Mouse (Mus musculus): ENCODE measurements around the gene Ptch2. TPM values are rescaled to one million over a fixed set of nuclear protein-coding genes. Genes with fewer than 3 reads are reported as not detected.

Ptch2 gene
- polyA plus RNA-seq (2015; fragmentation: Nextera tagmentation; extraction: Ambion mirVana) = 7.1 and 7.9 TPM in 2 replicates

- peak within 1 kb of the TSS; percentile 93 for H3K4me2 ChIP-seq
- H3K9me3 ChIP-seq = no peaks in the 10 kb centered on the region
- peak; percentile 86 for ATAC-seq (ENCODE audit: borderline replicate concordance, extremely low read depth, low FRiP score, low TSS enrichment)
- peak within 1 kb of the TSS; percentile 58 for H3K4me3 ChIP-seq
- H3K27me3 ChIP-seq = no peaks in the 10 kb centered on the region
- H3K36me3 ChIP-seq = 0 out of 2 replicates have a peak, but pooled peaks cover 3% of the 10 kb centered on the region
- peaks cover 39% of the 10 kb centered on the region for H3K4me1 ChIP-seq
- peak within 1 kb of the TSS; percentile 84 for H3K27ac ChIP-seq
- under 1% methylated on average over 47 of the region's 50 CpGs for WGBS
- H3K9ac ChIP-seq = peak within 1 kb of the TSS; percentile 42
These were observed at the start of gene Ptch2 for GRCm38 (mm10) chr4:117095551-117096452. Gene Ptch2, plus strand, starts transcription at chr4:117096075.

DNA sequence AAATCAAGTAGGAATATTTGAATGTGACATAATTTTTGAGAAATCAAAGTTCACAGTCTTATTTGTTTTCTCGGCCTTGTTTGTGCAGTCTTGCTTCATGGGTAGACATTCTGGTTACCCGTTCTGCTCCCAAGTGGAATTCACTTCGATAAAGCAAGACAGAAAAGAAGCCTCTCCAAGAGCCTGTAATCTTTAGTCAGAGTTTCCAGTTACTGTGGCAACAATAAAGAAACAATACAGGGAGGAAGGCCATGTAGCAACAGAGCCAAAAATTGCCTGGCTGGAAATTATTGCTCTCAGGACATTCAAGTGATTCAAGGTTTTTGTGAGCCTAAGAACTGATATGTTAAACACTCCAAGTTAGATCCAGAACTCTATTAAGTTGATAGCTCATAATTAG, 47.0 kb upstream of the Ptch2 start:
- Histone ChIP-seq H3K4me3 (no peak overlapping the region), H3K4me2 (no peak overlapping the region), H3K9me3 (no peaks in the 10 kb centered on the region), H3K4me1 (no peaks in the 10 kb centered on the region), H3K36me3 (peaks cover 7% of the 10 kb centered on the region), H3K27me3 (no peaks in the 10 kb centered on the region), H3K27ac (no peak overlapping the region), H3K9ac (no peak overlapping the region)
- no peak for ATAC-seq (ENCODE audit: borderline replicate concordance, extremely low read depth, low FRiP score, low TSS enrichment)
- 64% methylated on average over 3 of the region's 3 CpGs for WGBS

DNA sequence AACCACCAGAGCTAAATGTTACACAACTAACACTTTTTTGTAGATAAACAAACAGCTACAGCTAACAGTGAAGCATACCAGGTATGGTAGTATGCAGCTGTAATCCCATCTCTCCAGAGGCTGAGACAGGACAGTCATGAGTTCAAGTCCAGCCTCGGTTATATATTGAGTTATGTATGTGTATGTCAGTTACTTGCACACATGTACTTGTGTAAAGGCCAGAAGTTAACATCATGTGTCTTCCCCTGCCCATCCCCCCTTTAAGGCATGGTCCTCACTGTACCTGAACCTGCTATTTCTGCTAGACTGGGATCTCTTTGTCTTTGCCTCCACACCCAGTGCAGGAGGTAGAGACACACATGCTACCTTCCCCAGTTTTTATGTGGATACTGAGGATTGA, 46.4 kb upstream of the Ptch2 start:
- Histone ChIP-seq H3K27ac (no peak overlapping the region), H3K4me1 (no peaks in the 10 kb centered on the region), H3K9ac (no peak overlapping the region), H3K9me3 (no peaks in the 10 kb centered on the region), H3K27me3 (no peaks in the 10 kb centered on the region), H3K4me2 (no peak overlapping the region), H3K4me3 (no peak overlapping the region), H3K36me3 (peaks cover 7% of the 10 kb centered on the region)
- ATAC-seq (ENCODE audit: borderline replicate concordance, extremely low read depth, low FRiP score, low TSS enrichment) = no peak
- WGBS = 97% methylated on average over 1 of the region's 1 CpGs

DNA sequence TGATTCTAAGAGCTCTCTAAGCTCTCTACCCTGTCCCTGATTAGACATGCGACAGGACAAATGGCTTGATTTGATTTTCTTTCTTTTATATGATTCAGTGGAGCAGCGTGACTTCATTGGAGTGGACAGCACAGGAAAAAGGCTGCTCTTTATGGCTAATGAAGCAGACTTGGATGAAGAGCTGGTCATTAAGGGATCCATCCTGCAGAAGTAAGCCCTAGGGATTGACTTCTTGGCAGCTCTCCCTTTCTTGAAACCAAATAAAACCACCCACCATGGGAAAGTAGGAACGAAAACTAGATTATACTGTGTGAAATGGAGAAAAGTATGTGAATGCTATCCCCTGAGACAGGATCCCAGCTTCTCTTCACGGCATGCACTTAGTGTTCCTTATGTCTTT, 43.2 kb upstream of the Ptch2 start:
- ATAC-seq (ENCODE audit: borderline replicate concordance, extremely low read depth, low FRiP score, low TSS enrichment) = no peak
- H3K9me3 ChIP-seq = no peaks in the 10 kb centered on the region
- H3K9ac ChIP-seq = no peak overlapping the region
- no peak overlapping the region for H3K4me3 ChIP-seq
- 84% methylated on average over 4 of the region's 4 CpGs for WGBS
- no peak overlapping the region for H3K27ac ChIP-seq
- no peak overlapping the region for H3K4me2 ChIP-seq
- H3K27me3 ChIP-seq = no peaks in the 10 kb centered on the region
- H3K36me3 ChIP-seq = peaks cover 7% of the 10 kb centered on the region
- no peaks in the 10 kb centered on the region for H3K4me1 ChIP-seq

DNA sequence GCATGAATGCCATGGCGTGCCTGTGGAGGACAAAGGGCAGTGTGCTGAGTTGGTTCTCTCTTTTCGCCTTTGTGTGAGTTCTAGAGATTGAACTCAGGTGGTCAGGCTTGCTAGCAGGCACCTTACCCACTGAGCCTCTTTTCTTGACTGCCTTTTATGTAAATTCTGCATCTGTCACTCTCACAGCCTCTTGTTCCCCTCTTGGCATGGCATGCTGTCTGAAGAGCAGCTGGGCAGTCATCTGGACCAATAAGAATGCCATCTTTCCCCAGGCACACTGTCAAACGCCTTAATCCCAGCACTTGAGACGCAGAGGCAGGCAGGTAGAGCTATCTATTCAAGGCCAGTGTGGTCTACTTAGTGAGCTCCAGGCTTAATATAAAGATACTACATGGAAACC, 41.9 kb upstream of the Ptch2 start:
- H3K4me2 ChIP-seq = no peak overlapping the region
- H3K4me3 ChIP-seq = no peak overlapping the region
- no peak overlapping the region for H3K27ac ChIP-seq
- no peaks in the 10 kb centered on the region for H3K4me1 ChIP-seq
- H3K9me3 ChIP-seq = no peaks in the 10 kb centered on the region
- WGBS = 85% methylated on average over 4 of the region's 4 CpGs
- H3K9ac ChIP-seq = no peak overlapping the region
- H3K27me3 ChIP-seq = no peaks in the 10 kb centered on the region
- no peak for ATAC-seq (ENCODE audit: borderline replicate concordance, extremely low read depth, low FRiP score, low TSS enrichment)
- H3K36me3 ChIP-seq = peaks cover 7% of the 10 kb centered on the region

DNA sequence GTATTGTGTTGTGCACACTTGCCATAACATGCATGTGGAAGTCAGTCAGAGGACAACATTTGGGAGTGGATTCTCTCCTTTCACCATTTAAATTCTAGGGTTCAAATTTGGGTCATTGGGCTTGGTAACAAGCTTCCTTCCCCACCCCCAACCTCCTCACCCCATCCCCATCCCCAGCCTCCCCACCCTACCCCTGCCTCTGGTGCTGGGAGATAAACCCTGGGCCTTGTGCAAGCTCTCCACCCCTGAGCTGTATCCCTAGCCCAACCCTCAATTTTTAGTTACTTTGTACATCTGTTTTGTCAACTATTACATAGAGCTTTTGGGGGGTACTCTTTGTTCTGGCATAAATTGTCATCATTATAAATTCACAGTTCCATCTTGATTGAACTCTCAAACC, 39.8 kb upstream of the Ptch2 start:
- Histone ChIP-seq H3K9ac (no peak overlapping the region), H3K27me3 (no peaks in the 10 kb centered on the region), H3K36me3 (peaks cover 7% of the 10 kb centered on the region), H3K4me2 (no peak overlapping the region), H3K9me3 (no peaks in the 10 kb centered on the region), H3K4me1 (no peaks in the 10 kb centered on the region), H3K27ac (no peak overlapping the region), H3K4me3 (no peak overlapping the region)
- ATAC-seq (ENCODE audit: borderline replicate concordance, extremely low read depth, low FRiP score, low TSS enrichment) = no peak

DNA sequence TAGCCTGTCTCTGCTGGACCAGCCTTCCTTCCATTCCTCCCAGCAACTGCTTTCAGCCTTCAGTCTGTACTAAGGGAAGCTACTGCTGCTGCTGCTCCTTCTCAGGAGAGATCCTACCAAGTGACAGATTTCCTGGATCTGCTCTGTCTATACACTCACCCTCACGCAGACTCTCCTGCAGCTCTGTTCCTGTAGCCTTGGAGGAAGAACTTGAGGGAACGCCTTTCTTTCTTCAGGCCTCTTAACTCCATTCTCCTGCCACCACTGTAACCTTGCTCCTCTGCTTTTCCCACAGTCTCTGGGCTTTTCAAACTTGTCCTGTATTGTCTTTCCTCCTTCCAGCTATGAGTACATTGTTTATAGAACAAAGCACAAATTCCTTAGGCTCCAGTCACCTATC, 39.4 kb upstream of the Ptch2 start:
- WGBS = 81% methylated on average over 2 of the region's 2 CpGs
- Histone ChIP-seq H3K4me2 (no peak overlapping the region), H3K9me3 (no peaks in the 10 kb centered on the region), H3K4me3 (no peak overlapping the region), H3K36me3 (peaks cover 7% of the 10 kb centered on the region), H3K9ac (no peak overlapping the region), H3K4me1 (no peaks in the 10 kb centered on the region), H3K27ac (no peak overlapping the region), H3K27me3 (no peaks in the 10 kb centered on the region)
- no peak for ATAC-seq (ENCODE audit: borderline replicate concordance, extremely low read depth, low FRiP score, low TSS enrichment)

GRCm38 (mm10) chr4:117058512-117058911, 37.4 kb upstream of the Ptch2 start:
- no peaks in the 10 kb centered on the region for H3K9me3 ChIP-seq
- no peak for ATAC-seq (ENCODE audit: borderline replicate concordance, extremely low read depth, low FRiP score, low TSS enrichment)
- H3K27ac ChIP-seq = no peak overlapping the region
- H3K4me3 ChIP-seq = no peak overlapping the region
- H3K4me1 ChIP-seq = no peaks in the 10 kb centered on the region
- H3K4me2 ChIP-seq = no peak overlapping the region
- H3K36me3 ChIP-seq = peaks cover 5% of the 10 kb centered on the region; the same call in 1 of the 2 replicates
- 91% methylated on average over 4 of the region's 4 CpGs for WGBS
- H3K27me3 ChIP-seq = no peaks in the 10 kb centered on the region
- no peak overlapping the region for H3K9ac ChIP-seq

DNA sequence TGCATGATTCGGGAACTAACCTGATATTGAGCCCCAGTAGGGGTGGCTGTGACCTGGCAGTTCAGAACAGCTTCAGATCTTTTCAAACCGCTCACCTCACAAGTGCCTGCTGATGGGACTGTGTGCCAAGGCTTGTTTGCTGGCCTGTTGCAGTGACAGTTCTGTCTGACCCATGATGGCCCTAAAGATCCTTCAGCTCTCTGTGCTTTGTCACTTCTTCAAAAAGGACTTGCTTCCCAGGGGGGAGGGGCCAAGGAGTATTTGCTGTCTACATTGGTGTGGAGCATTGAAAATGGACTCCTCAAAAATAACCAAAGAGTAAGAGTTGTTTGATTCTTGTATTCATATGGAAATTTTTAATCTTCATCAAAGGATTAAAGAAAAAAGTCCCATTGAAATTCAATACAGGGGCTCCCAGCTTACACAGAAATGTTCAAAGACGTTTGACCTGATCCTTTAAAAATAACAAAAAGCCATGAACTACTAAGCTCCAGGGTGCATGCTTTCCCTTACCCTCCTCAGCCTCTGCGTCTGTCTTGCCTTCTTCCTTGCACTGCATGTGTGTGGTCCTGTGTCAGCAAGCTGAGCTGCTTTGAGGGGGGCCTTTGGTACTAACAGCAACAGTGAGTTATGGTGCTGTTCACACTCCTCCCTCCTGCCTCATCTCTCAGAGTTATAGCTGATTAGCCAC, 33.0 kb upstream of the Ptch2 start:
- H3K36me3 ChIP-seq = peaks cover 23% of the 10 kb centered on the region
- no peak overlapping the region for H3K4me2 ChIP-seq
- H3K4me3 ChIP-seq = no peak overlapping the region
- no peak overlapping the region for H3K27ac ChIP-seq
- no peak for ATAC-seq (ENCODE audit: borderline replicate concordance, extremely low read depth, low FRiP score, low TSS enrichment)
- H3K27me3 ChIP-seq = no peaks in the 10 kb centered on the region
- no peak overlapping the region for H3K9ac ChIP-seq
- WGBS = 68% methylated on average over 4 of the region's 4 CpGs
- no peaks in the 10 kb centered on the region for H3K4me1 ChIP-seq
- H3K9me3 ChIP-seq = no peaks in the 10 kb centered on the region

DNA sequence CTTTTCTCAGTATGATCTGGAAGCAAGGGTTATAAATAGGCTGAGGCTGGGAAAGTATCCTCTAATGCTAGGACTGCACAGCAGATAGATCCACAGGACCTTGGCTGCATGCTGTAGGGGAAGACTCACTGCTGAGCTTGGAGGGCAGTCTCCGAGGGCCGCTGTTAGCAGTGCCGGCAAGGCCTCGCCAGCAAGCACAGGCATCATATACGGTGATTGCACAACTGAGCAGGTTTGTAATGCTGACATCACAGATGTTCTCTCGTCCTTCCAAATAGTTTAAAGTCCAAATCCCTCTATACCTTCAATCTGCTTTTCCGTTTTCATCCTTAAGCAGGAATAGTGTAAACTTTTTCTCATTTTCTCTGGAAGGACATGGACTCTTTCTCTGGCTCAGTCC, 27.8 kb upstream of the Ptch2 start:
- Histone ChIP-seq H3K4me1 (no peaks in the 10 kb centered on the region), H3K36me3 (peaks cover 53% of the 10 kb centered on the region), H3K9me3 (no peaks in the 10 kb centered on the region), H3K9ac (no peak overlapping the region), H3K27ac (no peak overlapping the region), H3K4me3 (no peak overlapping the region), H3K4me2 (no peak overlapping the region), H3K27me3 (no peaks in the 10 kb centered on the region)
- no peak for ATAC-seq (ENCODE audit: borderline replicate concordance, extremely low read depth, low FRiP score, low TSS enrichment)
- 88% methylated on average over 7 of the region's 7 CpGs for WGBS

- Histone ChIP-seq H3K27ac (no peak overlapping the region), H3K4me3 (no peak overlapping the region), H3K4me1 (no peaks in the 10 kb centered on the region), H3K4me2 (no peak overlapping the region), H3K9me3 (no peaks in the 10 kb centered on the region), H3K27me3 (no peaks in the 10 kb centered on the region), H3K9ac (no peak overlapping the region), H3K36me3 (peaks cover 54% of the 10 kb centered on the region)
- no peak for ATAC-seq (ENCODE audit: borderline replicate concordance, extremely low read depth, low FRiP score, low TSS enrichment)
- WGBS = 81% methylated on average over 1 of the region's 1 CpGs
These were observed 26.2 kb upstream of the Ptch2 start for GRCm38 (mm10) chr4:117069647-117070046.

- Histone ChIP-seq H3K27me3 (no peaks in the 10 kb centered on the region), H3K9ac (no peak overlapping the region), H3K36me3 (peaks cover 52% of the 10 kb centered on the region), H3K4me3 (no peak overlapping the region), H3K4me1 (no peaks in the 10 kb centered on the region), H3K9me3 (no peaks in the 10 kb centered on the region), H3K4me2 (no peak overlapping the region), H3K27ac (no peak overlapping the region)
- 71% methylated on average over 4 of the region's 4 CpGs for WGBS
- no peak for ATAC-seq (ENCODE audit: borderline replicate concordance, extremely low read depth, low FRiP score, low TSS enrichment)
These were observed 25.3 kb upstream of the Ptch2 start for GRCm38 (mm10) chr4:117070624-117071023.

Data from lung, embryonic 15.5 days (tissue).